Mouse (Mus musculus) layer of hippocampus, adult 9-10 months (tissue): ENCODE results near the gene Rpl18.

ENCODE experiments used
- DNase-seq: peaks from one replicate; pipeline ENCODE4 v3.0.0; 2022; ENCODE audit warnings: low spot score

The Rpl18 gene

DNA sequence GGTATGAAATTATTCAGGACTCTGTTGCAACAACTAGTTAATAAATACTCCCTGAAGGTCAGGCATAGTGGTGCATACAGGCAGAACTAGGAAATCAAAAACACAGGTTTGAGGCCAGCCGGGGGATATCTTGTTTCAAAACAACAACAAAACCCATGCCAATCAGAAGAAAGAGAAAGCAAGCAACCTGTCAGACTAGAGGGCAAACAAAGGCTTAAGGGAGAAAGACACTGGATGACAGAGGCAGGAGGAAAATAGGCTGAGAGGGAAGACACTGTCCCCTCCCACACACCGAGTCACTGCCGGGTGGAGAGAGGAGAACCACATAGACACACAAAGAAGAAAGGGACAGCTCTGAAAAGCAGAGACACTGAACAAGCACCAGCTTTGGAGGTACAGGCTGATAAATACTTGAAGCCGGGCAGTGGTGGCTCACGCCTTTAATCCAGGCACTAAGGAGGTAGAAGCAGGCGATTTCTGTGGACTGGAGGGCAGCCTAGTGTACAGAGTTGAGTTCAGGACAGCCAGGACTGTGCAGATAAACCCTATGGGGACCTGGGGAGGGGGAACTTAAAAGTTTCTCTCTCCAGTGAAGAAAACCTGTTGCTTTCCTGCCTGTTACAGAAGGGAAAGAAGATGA, 1.3 kb upstream of the Rpl18 start:
- no peak for DNase-seq

DNA sequence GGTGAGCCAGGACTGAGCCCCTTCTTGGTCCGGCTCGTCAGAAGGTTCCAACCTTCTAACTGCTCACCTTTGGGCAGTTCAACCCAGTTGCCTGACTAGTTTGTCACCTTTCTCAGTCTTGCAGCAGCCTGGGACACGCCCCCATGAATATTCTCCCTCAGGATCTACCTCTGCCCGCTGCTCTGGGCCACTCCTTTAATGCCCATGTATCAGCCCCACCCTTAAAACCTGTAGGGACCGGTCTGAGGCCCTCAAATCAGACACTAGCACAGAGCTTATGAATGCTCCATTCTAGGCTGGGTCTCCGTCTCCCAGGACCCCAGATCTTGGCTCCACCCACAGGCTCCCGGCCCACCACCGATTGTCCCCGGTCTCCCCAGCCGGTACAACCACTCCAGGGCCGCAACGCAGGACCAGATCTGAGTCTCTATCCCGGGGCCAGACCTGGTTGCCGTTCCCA, 597 bp upstream of the Rpl18 start:
- no peak for DNase-seq

DNA sequence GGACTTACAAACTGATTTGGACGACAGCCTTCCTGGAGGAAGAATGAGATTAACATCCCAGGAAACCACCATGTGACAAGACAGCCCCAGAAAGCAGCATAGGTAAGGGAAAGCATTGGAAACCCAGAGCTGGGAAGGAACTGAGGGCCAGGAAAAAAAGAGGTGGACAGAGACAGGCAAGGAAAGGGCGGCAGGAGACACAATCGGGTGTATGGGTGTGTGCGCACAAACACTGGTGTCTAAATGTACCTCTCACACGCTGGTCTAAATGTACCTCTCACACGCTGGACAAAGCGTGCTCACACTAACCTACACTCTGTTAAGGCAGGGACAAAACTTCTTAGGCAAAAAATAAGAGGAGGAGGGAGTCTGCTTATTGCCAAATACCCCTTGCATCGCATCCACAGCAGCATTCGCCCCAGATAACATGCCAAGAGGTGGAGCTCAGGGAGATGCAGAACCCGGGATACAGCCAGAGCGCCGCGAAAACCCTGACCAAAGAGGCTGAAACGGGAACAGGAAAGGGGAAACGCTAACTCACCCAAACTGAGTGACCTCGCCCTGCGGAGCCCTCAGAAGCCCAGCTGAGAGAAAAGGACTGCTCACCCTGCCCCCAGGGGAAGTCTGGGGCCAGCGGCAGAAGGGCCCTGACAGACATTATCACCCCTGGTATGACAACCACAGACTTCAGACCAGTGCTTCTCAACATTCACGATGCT, 643 bp downstream of the Rpl18 start:
- DNase-seq = no peak

DNA sequence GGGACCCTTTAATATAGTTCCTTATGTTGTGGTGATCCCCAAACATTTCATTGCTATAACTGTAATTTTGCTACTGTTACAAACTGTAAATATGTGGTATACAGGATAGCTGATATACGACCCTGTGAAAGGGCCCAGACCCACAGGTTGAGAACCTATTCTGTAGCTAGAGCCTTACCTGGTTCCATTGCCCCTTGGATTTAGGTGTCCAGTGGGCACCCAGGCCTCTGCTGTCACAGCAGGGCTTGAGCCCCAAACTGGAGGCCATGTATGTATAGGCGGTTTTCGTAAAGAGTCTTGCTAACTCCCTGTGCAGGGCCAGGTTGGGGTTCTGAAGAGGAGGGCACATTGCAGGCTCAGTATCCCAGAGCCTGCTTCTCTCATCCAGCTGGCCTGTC, 1.2 kb downstream of the Rpl18 start:
- no peak for DNase-seq

DNA sequence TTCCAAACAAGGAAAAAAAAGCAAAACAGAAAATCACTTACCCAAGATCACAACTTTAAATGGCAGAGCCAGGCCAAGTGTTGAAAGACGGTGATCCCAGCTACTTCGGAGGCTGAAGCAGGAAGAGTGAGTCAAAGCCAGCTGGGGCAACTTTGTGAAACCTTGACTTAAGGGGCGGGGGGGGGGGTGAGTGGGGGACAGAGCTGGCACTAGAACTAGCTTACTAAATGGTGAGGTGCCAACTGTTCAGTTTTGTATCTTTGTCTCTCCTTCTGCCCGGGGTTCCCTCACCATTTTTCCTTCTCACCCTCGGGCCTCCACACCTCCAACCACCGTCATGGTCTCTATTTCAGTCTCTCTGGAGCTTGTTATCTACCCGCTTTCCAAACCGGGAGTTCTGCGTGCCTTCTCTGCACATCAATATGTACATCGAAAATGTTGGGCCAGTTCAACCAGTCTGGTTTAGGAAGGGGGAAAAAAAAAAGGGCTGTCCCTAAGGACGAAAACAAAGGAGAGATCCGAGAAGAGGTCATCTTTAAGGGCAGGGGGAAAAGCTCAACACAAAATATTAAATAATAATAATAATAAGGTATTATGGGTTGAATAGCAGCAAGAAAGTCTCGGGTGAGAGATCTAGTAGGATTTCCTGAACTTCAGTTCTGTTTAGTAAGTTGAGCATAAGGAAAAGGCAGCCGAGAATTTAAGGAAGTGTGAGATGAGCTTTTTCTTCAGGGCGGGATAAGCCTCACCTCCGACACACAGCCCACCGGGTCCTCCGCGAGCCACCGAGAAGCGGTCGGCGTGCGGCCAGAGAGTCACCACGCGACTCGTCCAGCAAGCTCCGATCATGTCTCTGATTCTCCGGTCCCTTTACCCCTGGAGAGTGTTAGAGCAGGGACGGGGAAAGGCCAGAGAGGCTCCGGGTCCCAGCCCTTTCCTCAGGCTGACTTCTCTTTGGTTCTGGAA, 2.0 kb downstream of the Rpl18 start:
- DNase-seq = no peak

DNA sequence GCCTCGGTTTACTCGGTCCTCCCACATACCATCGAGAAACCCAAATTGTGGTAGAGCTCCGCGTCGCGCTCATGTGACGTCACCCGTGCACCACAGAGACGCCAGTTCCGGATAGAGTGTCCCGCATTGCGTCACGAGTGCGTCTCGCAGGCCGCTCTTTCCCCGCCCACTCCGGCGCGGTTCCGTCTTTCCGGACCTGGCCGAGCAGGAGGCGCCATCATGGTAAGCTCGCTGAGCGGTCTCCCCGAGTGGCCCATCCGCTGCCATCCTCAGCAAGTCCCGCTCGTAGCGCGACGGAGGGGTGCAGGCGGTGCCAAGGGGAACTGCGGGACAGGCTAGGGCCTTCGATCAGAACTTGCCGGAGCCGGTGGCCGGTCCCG, 2.7 kb downstream of the Rpl18 start, which contains the start of gene Sphk2:
Gene Sphk2 (minus strand): TSS at position 85 of the 380 bp plus-strand sequence.
- peak; percentile 99 for DNase-seq

DNA sequence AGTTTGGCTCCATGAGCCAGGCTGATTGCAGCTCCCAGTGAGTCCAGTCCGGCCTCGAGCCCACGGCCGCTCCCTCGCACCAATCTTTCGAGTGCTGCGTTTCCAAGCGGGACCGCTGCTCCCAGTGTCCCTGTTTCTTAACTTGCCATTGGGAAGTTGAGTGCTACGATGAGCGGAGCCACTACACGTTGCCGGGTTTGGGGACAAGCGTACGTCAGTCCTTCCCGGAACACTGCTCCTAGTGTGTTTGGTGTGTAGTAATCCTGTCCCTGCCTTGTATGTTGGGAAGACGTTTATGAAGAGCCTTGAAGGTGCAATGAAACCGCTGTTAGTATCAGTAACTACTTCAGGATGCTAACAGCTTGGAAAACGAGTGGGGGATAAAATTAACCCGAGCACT, 3.1 kb downstream of the Rpl18 start:
- no peak for DNase-seq

DNA sequence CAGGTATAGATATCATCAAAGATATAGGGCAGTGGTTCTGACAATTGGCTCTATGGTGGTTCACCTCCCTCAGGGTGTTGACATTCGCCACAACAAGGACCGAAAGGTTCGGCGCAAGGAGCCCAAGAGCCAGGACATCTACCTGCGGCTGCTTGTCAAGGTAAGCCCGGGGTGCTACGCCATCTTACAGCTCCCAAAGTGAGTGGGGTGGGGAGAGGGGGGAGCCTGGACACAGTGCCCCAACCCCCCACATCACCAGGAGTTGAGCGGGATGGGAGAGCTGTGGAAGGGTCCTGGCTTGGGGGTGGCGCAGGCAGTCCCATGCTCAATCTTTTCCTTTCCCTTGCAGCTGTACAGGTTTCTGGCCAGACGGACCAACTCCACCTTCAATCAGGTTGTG, 3.9 kb downstream of the Rpl18 start:
- DNase-seq = no peak

DNA sequence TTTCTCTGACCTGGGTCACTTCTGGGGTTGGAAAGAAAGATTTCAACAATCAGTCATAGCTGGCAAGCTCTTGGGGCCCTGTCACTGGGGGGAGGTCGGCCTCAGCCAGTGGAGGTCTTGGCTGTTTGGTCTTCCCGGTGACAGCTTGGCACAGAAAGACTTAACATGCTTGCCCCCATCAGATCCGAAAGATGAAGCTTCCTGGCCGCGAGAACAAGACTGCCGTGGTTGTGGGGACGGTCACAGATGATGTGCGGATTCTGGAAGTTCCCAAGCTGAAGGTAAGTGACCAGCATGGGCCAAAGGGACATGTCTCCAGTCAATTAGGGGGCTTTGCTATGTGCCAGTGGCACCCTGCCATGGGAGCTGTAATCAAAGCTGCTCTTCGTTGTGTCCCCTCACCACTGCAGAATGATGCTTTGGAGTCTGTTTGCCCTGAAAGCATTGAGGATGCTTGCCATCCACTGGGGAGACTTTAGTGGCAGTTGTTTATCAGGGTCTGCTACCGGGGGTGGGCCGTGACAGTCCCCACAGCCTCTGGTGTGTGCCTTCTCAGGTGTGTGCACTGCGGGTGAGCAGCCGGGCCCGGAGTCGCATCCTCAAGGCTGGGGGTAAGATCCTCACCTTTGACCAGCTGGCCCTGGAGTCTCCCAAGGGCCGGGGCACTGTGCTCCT, 4.6 kb downstream of the Rpl18 start:
- DNase-seq = no peak

DNA sequence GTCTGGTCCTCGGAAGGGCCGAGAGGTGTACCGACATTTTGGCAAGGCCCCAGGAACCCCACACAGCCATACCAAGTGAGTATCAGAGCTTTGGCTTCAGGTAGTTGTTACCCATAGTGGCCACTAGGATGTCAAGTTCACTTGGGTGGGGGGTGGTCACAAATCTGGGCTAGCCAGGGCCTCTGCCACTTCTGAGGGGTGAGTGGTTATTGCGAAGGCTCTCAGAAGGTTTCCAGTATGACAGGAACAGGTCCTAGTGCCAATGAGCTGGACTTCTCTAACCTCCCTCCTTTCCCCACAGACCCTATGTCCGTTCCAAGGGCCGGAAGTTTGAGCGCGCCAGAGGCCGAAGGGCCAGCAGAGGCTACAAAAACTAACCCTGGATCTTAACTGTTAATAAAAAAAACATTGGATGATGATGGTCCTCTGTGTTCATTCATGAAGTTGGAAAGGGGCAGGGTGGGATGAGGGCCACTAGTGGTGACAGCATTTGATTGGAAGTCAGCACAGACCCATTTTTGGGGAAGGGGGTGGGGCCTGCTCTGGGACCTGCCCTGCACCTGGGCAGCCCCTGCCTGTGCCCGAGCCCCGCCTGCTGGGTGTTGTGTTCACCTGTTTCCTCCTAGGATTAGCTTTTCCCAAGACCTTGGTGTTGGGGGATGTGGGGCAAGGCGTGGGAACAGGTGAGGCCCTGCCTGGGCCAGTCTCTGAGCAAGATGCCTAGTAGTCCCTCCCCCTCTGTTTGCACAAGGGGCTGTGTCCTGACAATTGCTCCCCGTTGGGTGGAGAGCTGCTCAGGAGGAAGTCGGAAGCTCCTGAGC, 5.4 kb downstream of the Rpl18 start, which contains the start of gene Fam83e:
Gene Fam83e (plus strand): TSS at position 800 of the 821 bp plus-strand sequence.
- no peak for DNase-seq

DNA sequence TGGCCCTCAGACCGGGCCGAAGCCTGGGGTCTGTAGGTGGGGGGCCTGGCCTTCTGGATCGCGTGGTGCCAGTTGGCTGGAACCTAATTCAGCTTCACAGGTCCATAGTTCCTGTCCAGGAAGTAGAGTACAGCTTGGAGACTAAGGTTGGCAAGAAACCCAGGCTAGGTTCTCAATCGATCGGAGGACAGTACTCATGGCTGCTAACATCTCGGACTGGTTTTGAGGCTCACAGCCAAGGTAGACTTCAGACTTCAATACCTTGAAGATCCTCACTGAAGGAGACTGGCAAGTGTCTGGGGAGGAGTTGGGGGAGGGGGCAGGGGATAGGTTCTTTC, 5.9 kb downstream of the Rpl18 start:
- no peak for DNase-seq

DNA sequence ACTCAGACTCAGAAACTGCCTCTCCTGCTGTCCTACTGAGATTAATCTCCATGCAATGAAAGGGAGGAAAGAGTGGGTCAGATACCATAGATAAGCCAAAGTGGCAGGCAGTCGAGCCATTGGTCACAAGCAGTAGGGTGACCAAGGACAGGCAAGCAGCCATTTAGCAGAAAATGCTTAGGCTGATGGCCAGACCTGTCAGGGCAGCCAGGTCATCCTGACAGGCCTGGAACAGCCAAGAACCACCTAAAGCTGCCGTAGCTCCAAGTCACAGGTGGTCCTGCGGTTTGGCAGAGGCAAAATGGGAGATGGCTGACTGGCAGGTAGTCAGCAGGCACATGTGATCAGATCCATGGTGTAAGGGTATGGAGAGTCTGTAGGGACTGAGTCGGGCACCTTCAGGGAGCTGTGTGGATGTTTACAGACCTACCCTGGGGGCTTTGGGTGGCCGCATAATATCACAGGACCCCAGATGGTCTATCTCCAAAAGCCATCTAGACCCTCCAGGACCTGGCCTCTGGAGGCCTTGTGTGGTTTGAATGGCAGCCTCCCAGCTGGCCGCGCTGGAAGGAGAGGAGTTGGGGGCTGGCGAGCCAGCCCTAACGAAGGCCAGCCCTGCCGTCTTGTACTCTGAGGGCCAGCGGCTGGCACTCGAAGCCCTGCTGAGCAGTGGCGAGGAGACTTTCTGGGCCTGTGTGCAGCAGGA, 6.5 kb downstream of the Rpl18 start:
- DNase-seq = no peak

DNA sequence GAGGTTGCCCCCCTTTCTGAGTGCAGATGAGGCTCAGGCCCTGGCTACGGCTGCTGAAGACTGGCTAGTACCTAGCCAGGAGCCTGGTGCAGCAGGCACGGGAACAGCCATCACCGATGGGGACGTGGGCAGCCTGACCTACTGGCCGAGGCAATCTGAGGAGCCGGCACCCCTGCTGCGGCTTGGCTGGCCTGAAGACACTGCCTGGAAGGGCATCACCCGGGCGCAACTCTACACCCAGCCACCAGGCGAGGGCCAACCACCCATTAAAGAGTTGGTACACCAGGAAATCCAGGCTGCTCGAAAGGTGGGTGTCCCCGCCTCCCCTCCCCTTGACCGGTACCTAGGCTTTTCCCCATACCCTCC, 7.1 kb downstream of the Rpl18 start:
- no peak for DNase-seq

DNA sequence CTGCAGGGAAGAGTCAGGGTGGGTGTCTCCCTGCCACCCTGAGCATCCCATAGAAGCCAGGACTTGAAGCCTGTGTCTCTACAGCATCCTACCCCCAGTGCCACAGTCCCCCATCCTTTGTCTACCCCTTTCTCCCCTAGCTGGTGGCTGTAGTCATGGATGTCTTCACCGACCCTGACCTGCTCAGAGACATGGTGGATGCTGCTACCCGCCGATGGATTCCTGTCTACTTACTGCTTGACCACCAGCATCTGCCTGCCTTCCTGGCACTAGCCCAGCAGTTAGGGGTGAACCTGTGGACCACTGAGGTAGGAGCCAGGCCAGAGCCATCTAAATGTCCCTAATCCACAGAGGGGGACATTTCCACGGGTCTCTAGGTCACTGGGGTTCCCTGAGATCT, 8.0 kb downstream of the Rpl18 start:
- no peak for DNase-seq

DNA sequence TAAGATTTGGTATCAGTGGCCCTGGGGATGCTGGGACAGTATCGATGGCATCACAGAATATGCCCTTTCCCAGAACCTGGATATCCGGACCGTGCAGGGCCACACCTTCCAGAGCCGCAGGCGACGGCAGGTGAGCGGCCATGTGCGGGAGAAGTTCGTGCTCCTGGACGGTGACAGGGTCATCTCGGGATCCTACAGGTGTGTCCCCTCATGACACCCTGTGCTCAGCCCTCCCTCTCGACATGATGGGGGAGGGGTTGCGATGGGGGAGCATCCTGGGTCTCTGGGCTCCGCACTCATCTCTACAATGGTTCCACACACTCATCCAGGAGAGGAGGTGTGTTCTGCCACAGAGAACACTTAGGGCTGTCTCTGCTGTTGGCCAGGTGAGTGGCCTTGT, 8.5 kb downstream of the Rpl18 start:
- DNase-seq = no peak

DNA sequence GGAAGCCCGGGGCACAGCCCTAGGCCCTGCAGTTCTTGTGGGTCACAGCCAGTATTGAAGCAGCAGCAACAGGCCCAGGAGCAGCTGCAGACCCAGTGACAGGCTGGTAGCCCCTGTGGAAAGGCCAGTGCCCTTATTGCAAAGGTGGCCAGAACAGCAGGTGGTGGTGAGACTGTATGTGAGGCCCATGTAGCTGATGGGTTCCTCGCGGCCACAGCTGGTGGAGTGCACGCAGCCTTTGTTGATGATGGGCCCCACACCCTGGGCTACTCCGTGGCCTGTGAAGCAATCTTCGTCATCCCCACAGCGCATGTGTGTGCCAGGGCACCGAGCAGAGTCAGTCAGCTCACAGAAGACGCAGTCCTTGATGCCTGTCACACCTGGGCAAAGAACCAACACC, 9.9 kb downstream of the Rpl18 start:
- DNase-seq = no peak

DNA sequence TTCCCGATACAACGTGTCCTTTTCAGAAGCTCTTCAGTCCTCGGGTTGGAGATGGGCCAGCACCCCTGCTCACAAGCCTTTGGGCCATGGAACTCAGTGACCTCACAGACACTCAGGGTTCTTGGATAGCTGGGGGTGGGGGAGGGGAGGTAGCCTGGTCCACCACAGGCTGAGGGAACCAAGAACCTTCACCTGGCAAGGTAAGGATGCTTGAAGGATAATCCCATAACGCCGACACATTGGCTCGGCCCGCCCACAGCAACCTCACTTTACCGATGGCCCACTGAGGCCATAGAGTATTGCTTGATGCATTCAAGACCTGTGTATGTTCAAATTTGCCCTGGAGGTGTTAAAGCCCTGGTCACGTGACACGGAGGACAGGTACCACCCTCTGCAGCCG, 10.5 kb downstream of the Rpl18 start, which contains the start of gene Spaca4:
Gene Spaca4 (minus strand): TSS at position 101 of the 400 bp plus-strand sequence.
- DNase-seq = no peak

DNA sequence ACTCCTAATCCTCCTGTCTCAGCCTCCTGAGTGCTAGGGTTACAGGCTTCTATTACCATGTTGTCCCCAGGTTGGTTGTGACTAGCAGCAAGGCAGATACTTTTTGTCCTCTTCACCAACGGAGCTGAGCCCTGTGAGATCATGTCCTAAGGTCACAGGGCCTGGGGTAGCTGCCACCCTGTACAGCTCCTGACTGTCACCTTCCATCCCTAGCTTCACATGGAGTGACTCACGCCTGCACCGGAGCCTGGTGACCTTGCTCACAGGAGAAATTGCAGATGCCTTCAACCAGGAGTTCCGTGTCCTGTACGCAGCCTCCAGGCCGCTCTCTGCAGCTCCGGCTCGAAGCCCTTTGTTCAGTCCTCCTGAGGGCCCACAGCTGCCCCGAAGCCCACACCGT, 11.2 kb downstream of the Rpl18 start:
- DNase-seq = no peak

DNA sequence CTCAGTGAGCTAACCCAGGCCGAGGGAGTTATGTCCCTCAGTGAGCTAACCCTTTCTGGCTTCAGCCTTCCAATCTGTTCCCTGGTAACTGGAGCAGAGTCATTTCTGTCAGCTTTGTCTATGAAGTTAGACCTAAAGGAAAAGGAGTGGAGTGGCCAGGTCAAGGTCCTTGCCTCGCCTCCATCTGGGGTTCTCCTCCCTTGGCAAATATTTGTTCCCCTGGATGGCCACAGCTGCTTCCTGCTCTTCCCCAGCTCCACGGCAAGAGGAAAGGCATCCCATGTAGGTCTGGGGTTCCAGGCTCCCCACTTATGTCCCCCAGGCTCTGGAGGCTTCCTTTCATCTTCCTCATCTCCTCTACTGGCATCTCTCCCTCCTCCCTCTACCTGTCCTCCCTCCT, 12.4 kb downstream of the Rpl18 start:
- no peak for DNase-seq

DNA sequence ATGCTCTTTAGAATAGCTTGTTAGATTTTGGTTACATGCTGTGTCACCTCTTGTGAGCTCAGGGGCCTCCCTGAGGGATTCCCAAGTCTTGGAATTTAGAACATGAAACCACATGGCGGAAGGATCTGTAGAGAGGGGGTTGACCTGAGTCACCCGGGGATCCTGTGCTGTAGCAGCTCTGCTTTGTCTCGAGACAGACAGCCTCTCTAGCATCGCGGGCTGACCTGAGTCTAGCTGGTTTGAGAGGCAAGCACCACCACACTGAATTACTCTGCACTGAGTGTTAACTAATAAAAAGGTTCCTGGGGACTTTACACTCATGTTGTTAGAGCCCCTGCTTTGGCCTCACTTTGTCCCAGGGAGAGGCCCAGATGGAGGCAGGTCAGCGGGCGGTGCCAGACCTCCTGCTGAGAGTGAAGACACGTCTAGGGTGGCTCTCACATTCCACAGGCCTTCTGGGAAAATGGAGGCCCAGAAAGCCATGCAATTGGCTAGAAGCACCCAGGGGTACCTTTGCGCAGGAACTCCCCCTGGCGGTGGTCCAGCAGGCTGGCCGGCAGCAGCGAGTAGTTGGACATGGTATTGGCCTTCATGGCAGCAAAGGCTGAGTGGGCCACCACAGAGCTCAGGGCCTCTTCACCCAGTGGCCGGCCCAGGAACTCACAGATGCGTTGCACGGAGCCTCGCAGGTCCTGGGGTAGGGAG, 15.6 kb downstream of the Rpl18 start:
- no peak for DNase-seq
